Mouse (Mus musculus): ENCODE measurements around the gene Gfm2. TPM values are rescaled to one million over a fixed set of nuclear protein-coding genes. Genes with fewer than 3 reads are reported as not detected.

Gene Gfm2
- polyA plus RNA-seq, 1 experiment, result 1.3 TPM

DNA sequence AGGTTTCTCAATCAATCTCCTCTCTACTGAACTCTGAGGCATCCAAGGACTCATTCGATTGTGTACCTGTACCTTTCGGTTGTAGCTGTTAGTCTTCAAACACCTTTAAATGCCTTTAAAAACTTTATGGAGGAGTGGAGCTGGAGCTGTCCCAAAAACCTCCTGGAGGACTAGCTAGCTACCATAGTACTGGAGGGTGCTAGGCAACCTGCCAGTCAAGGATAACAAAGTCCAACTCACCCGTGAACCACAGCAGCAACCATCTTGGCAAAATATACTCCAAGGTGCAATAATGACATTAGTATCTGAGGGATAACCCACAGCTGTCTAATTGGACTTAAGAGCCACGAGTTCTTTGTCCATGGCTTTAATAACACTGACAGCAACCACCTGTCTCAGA lies 64.2 kb downstream of the Gfm2 start:
- H3K9me3 ChIP-seq (ENCODE audit: control insufficient read depth, low read length), result no peaks in the 10 kb centered on the region
- no peaks in the 10 kb centered on the region for H3K27me3 ChIP-seq (ENCODE audit: control insufficient read depth)
- TF ChIP-seq TAL1 (IDR thresholded peaks at IDR 0.05; ENCODE audit: low read length), result no peak
- no peaks in the 10 kb centered on the region for H3K36me3 ChIP-seq (ENCODE audit: control insufficient read depth)
- no peak overlapping the region for H3K4me3 ChIP-seq (replicated peaks)
- peaks cover 36% of the 10 kb centered on the region for H3K4me1 ChIP-seq (ENCODE audit: control insufficient read depth)

DNA sequence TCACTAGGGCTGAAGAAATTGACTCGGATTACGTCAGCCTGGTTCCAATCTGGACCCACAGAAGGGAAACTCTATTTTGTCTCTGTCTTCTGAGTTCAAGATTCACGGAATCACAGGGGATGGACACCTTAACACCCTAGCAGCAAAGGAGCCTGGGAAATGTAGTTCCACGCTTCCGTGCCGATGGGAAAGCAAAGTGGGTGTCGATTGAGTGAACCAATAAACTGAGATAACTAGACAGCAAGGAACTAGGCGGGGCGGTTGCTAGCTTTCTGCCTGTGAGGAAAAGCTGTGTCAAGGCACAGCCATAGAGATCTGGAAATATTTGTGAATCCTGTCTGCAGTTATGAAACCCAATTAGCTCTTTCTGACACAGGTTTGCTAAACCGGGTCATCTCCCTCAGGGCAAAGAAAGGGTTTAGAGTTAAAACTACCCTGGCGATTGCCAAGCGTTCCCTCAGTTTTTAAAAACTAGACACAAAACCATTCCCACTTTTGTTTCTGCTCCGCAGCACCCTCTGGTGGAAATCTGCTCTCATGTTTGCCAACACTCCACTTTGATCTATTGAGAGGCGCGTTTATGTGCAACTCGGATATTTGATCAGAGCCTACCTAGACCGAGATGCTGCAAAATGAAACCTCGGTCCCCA lies 67.4 kb downstream of the Gfm2 start:
- peaks cover 17% of the 10 kb centered on the region for H3K4me1 ChIP-seq (ENCODE audit: control insufficient read depth)
- H3K4me3 ChIP-seq (replicated peaks), result peak overlapping the region; percentile 54
- H3K27me3 ChIP-seq (ENCODE audit: control insufficient read depth), result no peaks in the 10 kb centered on the region; the same call in 1 of the 2 replicates
- H3K9me3 ChIP-seq (ENCODE audit: control insufficient read depth, low read length), result no peaks in the 10 kb centered on the region
- TF ChIP-seq GATA1 (IDR thresholded peaks at IDR 0.05; ENCODE audit: low read length) (no peak), TAL1 (IDR thresholded peaks at IDR 0.05; ENCODE audit: low read length) (no peak)
- H3K36me3 ChIP-seq (ENCODE audit: control insufficient read depth), result no peaks in the 10 kb centered on the region

DNA sequence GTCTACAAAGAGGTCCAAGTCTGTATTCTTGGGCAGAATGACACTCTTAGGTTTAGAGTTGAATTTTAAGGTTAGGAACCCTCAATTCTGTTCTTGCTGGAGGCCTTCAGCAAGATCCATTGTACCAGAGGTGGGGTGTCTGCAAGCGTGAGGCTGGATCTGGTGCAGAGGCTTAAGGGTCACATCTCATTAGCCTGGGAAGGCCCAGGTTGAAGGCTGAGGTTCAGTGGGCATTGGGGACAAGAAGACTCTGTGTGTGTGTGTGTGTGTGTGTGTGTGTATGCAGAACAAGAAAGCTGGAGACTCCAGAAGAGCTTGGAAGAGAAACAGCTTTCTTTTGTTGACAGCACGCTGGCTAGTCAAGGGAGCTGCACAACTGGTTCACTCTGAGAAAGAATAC lies 68.3 kb downstream of the Gfm2 start:
- Histone ChIP-seq H3K27me3 (ENCODE audit: control insufficient read depth) (no peaks in the 10 kb centered on the region; the same call in 1 of the 2 replicates), H3K4me3 (replicated peaks) (no peak overlapping the region), H3K9me3 (ENCODE audit: control insufficient read depth, low read length) (no peaks in the 10 kb centered on the region), H3K36me3 (ENCODE audit: control insufficient read depth) (no peaks in the 10 kb centered on the region), H3K4me1 (ENCODE audit: control insufficient read depth) (peaks cover 17% of the 10 kb centered on the region)
- TF ChIP-seq TAL1 (IDR thresholded peaks at IDR 0.05; ENCODE audit: low read length) (no peak), GATA1 (IDR thresholded peaks at IDR 0.05; ENCODE audit: low read length) (no peak)

DNA sequence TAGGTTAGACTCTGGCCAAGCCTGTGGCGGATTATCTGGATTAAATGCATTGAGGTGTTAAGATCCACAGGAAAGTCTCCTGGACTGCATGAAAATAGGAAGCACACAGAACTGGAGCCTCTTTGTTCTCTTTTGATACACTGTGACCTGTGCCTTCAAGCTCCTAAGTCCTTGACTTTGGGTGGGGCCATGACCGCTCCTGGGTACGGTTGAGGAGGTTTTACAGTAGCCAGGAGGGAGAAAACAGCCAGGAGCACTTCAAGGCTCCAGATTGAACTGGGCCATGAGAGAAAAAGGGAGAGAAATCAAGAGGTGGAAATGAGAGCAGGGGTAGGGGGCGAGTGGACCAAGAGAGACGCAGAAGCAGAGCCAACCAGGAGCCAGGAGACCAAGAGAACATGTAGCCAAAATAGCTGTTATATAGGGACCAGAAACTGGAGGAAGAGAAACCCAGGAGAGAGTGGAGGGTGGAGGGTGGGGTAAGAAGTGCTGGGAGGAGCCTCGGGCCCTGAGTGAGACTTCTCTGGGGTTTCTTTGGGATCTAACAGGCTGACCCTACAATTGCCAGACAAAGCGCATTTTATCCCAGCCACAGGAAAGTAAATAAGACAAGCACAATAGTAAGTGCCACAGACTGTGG lies 69.9 kb downstream of the Gfm2 start:
- no peak for TF ChIP-seq TAL1 (IDR thresholded peaks at IDR 0.05; ENCODE audit: low read length)
- TF ChIP-seq GATA1 (IDR thresholded peaks at IDR 0.05; ENCODE audit: low read length), result no peak
- H3K4me1 ChIP-seq (ENCODE audit: control insufficient read depth), result peaks cover 17% of the 10 kb centered on the region
- no peaks in the 10 kb centered on the region for H3K9me3 ChIP-seq (ENCODE audit: control insufficient read depth, low read length)
- no peaks in the 10 kb centered on the region for H3K36me3 ChIP-seq (ENCODE audit: control insufficient read depth)
- H3K4me3 ChIP-seq (replicated peaks), result no peak overlapping the region
- H3K27me3 ChIP-seq (ENCODE audit: control insufficient read depth), result no peaks in the 10 kb centered on the region; the same call in 1 of the 2 replicates

DNA sequence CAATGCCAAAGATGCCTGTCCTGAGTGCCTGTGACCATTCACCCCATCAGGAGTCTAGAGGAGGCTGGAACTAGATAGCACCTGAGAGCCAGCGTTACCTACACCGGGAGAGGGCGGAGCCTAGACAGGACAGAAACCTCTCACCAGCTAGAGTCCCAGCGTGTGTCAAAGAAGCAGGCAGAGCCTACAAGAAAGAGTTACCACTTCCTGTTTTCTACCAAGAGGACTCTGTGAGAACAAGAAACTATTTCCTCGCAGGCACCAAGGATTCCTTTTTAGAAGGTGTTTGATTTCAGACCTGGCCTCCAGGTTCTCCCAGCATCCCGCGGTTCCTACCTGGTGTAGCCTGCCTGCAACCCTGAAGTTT lies 70.4 kb downstream of the Gfm2 start:
- peaks cover 17% of the 10 kb centered on the region for H3K4me1 ChIP-seq (ENCODE audit: control insufficient read depth)
- TF ChIP-seq TAL1 (IDR thresholded peaks at IDR 0.05; ENCODE audit: low read length) (no peak), GATA1 (IDR thresholded peaks at IDR 0.05; ENCODE audit: low read length) (no peak)
- no peaks in the 10 kb centered on the region for H3K36me3 ChIP-seq (ENCODE audit: control insufficient read depth)
- H3K27me3 ChIP-seq (ENCODE audit: control insufficient read depth), result no peaks in the 10 kb centered on the region; the same call in 1 of the 2 replicates
- H3K4me3 ChIP-seq (replicated peaks), result no peak overlapping the region
- H3K9me3 ChIP-seq (ENCODE audit: control insufficient read depth, low read length), result no peaks in the 10 kb centered on the region

DNA sequence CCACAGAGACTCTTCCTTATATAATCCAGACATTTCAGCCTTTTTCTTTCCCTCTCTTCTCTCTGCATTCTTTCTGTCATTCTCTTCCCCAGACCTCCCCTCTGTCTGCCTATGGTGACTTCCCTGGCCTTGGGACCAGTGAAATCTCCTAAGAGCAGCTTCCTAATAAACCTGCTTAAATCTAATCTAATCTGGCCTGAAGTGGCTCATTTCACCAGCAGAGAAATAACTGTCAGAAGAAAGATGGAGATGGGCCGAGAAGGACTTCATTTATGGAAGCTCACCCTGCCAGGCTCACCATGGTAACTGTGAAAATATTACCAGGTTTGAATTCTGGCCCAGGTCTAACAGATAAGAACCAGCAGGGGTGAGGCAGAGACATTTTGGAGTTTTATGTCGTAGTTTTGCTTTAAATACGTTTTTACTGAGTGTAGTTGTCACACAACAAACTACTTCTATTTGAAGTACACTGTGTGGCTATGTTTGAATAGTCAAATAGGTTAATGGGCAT lies 70.8 kb downstream of the Gfm2 start:
- H3K9me3 ChIP-seq (ENCODE audit: control insufficient read depth, low read length), result no peaks in the 10 kb centered on the region
- H3K27me3 ChIP-seq (ENCODE audit: control insufficient read depth), result no peaks in the 10 kb centered on the region; the same call in 1 of the 2 replicates
- no peaks in the 10 kb centered on the region for H3K36me3 ChIP-seq (ENCODE audit: control insufficient read depth)
- TF ChIP-seq TAL1 (IDR thresholded peaks at IDR 0.05; ENCODE audit: low read length) (no peak), GATA1 (IDR thresholded peaks at IDR 0.05; ENCODE audit: low read length) (no peak)
- peaks cover 17% of the 10 kb centered on the region for H3K4me1 ChIP-seq (ENCODE audit: control insufficient read depth)
- H3K4me3 ChIP-seq (replicated peaks), result no peak overlapping the region

DNA sequence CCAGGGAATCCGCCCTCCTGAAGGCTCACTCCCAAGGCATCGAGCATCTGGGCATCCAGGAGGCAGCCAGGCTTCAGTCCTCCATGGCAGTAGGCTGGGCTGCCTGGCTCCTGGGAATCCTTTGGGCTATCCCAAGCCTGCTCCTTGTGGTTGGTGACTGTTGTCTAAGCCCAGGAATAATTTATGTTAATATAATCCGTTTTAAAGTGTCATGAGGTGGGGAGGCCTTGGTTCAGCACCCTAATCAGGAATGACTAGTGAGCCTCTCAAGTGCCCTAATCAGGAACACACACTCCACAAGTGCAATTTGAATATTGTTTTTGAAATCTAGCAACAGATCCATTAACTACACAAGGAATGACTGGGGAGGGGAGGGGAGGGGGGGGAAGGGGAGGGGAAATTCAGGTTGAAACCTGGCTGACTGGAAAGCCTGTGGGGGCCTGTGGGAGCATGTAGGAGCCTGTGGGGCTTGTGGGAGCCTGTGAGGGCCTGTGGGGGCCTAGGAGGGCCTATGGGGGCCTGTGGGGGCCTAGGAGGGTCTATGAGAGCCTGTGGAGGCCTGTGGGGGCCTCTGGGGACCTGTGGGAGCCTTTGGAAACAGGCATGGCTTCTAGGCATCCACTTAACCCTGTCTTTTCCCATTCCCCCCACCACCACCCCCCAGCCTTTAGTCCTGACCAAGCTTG lies 77.0 kb downstream of the Gfm2 start:
- Histone ChIP-seq H3K36me3 (ENCODE audit: control insufficient read depth) (no peaks in the 10 kb centered on the region), H3K27me3 (ENCODE audit: control insufficient read depth) (no peaks in the 10 kb centered on the region), H3K4me1 (ENCODE audit: control insufficient read depth) (no peaks in the 10 kb centered on the region), H3K4me3 (replicated peaks) (no peak overlapping the region), H3K9me3 (ENCODE audit: control insufficient read depth, low read length) (no peaks in the 10 kb centered on the region)
- TF ChIP-seq GATA1 (IDR thresholded peaks at IDR 0.05; ENCODE audit: low read length) (no peak), TAL1 (IDR thresholded peaks at IDR 0.05; ENCODE audit: low read length) (no peak)

DNA sequence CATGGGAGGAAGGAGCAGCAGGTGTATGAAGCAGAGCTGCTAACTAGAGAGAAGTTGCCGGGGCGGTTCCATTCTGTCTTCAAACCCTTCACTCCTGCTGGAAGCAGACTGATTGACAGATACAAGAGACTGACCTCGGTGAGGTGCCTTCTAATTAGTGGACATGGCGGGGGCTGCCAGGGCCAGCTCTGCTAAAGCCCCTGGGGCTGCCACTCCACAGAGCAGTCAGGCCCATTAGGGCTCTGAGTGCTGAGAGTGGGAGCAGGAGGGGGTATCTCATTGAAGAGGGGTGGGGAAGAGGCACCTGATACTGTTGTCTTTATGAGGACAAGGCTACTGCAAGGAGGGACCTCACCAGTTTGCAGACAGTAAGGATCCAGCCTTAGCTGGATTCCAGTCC lies 77.8 kb downstream of the Gfm2 start:
- no peaks in the 10 kb centered on the region for H3K36me3 ChIP-seq (ENCODE audit: control insufficient read depth)
- no peaks in the 10 kb centered on the region for H3K9me3 ChIP-seq (ENCODE audit: control insufficient read depth, low read length)
- H3K4me3 ChIP-seq (replicated peaks), result no peak overlapping the region
- TF ChIP-seq TAL1 (IDR thresholded peaks at IDR 0.05; ENCODE audit: low read length) (no peak), GATA1 (IDR thresholded peaks at IDR 0.05; ENCODE audit: low read length) (no peak)
- H3K4me1 ChIP-seq (ENCODE audit: control insufficient read depth), result no peaks in the 10 kb centered on the region
- H3K27me3 ChIP-seq (ENCODE audit: control insufficient read depth), result no peaks in the 10 kb centered on the region

DNA sequence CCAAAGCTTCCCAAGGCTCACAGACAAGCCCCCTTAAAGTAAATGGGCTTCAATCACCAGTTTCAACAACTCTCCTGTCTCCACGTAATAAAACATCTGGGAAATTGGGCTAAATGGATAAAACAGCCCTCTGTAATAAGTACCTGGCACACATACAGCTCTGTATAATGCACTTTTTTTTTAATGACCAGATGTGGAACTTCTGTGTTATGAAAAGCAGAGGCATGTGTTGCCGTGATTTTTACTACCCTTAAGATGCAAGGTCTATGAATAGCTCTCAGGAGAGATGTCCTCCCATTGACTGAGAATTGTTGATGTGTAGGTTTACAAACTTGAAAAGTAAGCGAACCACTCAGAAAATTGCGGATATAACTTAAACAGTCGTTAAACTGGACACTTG lies 78.5 kb downstream of the Gfm2 start:
- TF ChIP-seq TAL1 (IDR thresholded peaks at IDR 0.05; ENCODE audit: low read length) (no peak), GATA1 (IDR thresholded peaks at IDR 0.05; ENCODE audit: low read length) (no peak)

More for the DNA sequence above, 78.5 kb downstream of the Gfm2 start:
- no peak overlapping the region for H3K4me3 ChIP-seq (replicated peaks)
- no peaks in the 10 kb centered on the region for H3K27me3 ChIP-seq (ENCODE audit: control insufficient read depth)
- no peaks in the 10 kb centered on the region for H3K9me3 ChIP-seq (ENCODE audit: control insufficient read depth, low read length)
- H3K36me3 ChIP-seq (ENCODE audit: control insufficient read depth), result no peaks in the 10 kb centered on the region
- no peaks in the 10 kb centered on the region for H3K4me1 ChIP-seq (ENCODE audit: control insufficient read depth)
